Mouse (Mus musculus): ENCODE results near the gene Hoxd9.

Gene Hoxd9

GRCm38 (mm10) chr2:74733765-74734164, 36.2 kb downstream of the Hoxd9 start:
- no peak for DNase-seq (ENCODE audit: low spot score)

DNA sequence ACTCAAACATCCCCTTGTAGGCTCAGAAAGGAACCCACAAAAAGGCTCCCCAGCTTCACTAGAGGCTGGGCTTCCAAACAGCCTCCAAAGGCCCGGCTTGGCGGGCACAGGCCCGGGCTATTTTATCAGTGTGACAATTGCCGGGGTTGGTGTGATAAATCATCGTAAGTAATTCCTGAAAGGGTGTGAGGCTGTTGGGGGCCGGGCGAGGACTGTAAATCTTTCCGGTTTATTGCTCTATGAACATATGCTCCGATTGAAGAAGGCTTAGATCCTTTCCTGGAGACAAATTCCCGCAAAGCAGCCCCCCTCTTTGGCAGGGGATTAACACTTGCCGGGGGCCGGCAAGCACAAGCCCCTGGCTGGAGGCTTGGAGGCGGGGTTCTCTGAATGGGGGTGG, 36.9 kb downstream of the Hoxd9 start:
- DNase-seq (ENCODE audit: low spot score), result no peak

DNA sequence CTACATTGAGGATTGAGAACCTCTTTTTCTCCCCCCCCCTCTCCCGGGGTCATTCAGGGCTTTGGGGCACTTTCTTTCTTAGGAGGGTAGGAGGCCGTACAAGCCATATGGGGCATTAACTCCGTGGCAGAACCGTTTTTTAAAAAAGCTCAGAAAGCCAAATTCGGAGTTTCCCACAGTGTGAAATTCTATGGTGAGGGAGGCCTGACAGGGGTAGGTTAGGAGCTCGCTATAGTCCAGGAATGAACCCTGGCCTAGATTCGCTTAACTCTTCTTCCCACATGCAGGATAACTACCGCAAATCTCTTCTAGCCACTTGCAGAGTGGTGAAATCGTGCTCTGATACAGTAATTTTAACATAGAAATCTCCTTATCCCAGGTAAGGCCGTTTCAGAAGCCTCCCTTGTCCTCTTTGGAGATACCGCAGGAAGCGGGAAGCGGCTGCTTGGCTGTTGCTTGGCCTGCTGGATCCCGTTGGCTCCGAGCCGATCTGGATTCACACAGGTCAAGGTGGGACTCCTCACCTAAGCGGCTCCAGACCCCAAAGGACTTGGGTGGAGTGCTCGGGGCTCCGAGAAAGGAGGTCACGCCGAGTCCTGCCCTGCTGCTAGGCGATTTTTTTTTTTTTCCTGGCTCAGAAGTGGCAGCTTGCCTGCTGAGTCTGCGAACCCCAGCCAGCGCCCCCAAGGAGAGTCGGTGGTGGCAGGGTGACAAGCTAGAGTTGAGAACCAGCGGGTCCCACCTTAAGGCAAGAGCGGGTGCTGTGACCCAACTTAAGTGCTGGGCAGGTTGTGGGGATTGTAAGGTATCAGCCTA, 37.7 kb downstream of the Hoxd9 start:
- DNase-seq (ENCODE audit: low spot score), result no peak

DNA sequence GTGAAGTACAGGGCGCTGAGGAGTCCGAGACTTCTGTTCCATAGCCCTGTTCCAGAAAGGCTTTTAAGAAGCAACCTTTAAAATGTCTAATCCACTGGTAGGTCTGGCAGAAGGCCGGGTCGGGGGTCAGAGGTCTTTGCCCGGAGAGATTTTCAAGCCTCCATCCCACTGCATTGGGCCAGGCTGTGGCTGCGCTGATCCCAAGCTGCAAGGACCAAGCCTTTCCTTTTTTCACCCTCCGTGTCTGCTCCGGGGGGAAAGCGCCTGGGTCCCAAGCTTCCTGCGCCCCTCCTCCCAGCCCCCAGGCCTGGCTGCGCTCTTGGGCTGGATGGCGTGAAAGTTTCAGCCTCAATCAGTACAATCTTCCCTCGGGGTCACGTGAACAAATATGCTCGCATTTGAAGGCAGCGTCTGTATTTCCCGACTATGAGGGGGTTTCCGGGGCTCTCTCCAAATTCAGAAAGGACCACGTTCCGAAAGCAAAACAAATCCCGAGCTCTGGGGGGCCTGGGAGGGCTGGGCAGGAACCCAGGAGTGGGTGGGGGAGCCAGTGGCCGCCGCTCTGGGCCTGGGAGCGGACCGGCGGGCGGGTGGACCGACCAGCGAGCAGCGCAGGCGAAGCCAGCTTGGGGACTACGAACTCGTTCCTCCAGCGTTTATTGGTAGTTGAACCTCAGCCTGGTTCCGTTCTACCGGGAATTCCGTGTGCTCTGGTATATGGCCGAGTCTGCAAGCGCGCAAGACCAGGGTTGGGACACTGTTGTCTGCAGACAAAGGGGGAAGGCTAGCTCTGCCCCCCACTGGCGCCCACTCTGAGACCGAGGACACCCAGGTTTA, 38.5 kb downstream of the Hoxd9 start:
- DNase-seq (ENCODE audit: low spot score), result no peak

DNA sequence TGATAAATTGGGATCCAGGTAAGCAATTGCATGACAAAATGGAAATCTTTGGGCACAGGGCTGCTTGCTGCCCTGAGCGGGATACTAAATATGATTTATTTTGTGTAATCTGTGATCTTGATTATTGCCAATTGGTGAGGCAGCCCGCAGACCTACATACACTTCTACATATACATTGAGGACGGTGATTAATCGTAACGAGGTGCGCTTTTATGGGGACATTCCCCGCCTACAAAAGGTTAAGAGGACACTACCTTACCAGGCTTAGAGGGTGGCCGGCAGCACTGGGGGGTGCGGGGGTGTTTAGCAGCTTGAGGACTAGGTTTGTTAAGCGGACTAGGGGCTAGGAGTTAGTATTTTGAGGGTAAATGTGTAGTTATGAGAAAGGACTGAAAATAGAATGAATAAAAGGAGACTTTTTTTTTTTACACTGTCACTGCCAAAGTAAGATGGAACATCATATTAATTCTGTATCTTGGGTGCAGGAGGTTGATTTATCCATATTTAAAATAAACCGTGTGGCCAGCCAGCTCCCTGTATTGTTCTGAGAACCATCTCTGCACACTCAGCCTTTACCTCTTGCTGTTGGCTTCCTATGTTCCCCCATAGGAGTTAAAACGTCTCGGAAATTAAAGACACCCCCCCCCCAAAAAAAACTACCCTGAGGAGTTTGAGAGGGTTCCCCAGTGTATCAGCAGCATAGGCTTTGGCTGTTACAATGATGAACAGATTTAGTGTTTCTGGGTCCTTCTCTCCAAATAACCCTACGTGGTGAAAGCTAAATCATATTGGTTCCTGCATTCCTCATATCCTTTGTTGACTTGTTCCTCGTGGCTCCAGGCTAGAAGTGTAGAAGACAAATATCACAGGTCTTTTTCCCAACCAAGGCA, 39.4 kb downstream of the Hoxd9 start:
- DNase-seq (ENCODE audit: low spot score), result no peak

- no peak for DNase-seq (ENCODE audit: low spot score)
Observed at GRCm38 (mm10) chr2:74737578-74738070, 40.1 kb downstream of the Hoxd9 start.

DNA sequence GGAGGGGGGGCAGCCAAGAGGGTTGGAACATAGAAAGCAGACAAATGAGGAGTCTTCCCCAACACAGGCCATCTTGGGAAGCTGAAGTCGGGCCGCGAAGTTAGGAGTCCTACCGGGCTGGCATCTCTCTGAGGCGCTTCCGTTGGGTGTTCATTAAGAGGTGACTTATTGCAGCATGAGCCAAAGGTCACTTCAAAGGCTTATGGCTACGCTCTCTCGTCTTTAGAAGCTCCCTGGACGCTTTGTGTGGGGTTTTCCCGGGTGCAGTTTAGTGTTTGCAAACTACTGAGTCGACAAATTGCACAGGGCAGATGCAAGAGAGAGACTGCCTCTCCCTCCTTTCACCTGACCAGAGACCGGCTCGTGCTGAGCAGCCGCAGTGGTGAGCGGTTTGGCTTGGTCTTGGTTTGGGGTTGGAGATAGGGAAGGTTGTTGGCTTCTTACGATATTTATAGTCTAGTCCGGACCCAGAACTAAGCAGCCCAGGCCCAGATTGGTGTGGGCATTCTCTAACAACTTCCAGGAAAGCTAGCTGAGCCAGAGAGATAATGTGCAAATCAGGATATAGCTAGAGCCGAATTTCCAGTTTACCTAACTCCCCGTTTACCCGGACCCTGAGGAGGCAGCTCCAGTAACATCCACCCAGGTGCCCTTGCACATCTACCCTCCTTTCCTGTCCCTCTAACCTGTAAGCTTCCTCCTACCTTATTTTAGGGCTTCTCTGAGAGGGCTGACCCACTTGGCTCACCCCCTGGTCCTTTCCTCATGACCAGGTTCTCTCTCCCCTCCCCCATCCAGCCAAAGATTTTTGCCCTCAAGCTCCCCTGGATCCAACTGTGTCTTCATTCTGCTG, 41.3 kb downstream of the Hoxd9 start:
- DNase-seq (ENCODE audit: low spot score), result no peak

DNA sequence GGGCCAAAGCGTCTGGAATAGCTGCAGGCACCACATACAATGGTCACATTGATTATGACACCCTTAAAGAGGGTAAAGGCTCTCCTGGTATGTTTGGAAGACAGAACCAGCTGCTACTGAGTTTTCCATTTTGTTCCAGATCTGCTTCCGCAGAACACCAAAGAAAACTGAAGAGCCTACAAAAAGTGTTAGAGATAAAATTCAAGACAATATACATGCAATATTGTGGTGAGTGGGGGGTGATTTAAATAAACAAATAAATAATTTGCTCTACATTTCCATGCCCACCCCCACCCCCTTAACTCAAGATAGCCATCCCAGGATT, 41.9 kb downstream of the Hoxd9 start:
- no peak for DNase-seq (ENCODE audit: low spot score)

GRCm38 (mm10) chr2:74739869-74740268, 42.3 kb downstream of the Hoxd9 start:
- no peak for DNase-seq (ENCODE audit: low spot score)

DNA sequence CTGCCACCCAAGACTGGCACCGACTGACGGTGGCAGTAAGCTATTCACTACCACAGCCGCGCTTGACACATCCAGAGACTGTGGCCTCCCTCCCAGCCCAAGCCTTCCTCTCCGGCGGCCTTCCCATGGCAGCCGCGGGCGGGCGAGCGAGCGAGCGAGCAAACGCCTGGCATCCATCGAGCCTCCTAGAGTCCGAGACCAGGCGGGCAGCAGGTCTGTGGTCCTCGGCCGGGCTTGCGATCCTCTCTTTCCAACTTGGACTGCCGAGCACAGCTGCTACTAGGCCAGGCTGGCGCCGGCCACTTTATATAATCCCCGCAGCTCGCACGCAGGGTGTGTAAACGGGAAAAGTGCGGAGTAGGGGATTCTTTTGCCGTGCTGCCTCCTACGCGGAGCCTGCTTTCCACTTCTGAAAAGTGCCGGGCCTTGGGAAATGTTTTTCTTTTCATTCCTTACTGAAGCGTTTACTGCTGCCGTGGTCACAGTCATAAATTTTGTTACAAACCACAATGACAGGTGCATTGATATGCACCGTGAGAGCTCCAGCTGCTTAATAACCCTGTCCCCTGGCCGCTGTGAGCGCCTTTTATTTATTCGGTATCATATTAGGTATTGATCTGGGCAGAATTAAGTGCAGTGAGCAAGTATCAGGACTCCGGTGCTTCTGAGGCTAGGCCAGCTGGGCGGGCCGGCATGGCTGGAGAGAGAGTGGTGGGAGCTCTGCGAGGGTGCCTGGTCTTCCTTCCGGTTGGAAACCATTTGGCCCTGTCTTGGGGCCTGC, 43.0 kb downstream of the Hoxd9 start:
- DNase-seq (ENCODE audit: low spot score), result no peak

DNA sequence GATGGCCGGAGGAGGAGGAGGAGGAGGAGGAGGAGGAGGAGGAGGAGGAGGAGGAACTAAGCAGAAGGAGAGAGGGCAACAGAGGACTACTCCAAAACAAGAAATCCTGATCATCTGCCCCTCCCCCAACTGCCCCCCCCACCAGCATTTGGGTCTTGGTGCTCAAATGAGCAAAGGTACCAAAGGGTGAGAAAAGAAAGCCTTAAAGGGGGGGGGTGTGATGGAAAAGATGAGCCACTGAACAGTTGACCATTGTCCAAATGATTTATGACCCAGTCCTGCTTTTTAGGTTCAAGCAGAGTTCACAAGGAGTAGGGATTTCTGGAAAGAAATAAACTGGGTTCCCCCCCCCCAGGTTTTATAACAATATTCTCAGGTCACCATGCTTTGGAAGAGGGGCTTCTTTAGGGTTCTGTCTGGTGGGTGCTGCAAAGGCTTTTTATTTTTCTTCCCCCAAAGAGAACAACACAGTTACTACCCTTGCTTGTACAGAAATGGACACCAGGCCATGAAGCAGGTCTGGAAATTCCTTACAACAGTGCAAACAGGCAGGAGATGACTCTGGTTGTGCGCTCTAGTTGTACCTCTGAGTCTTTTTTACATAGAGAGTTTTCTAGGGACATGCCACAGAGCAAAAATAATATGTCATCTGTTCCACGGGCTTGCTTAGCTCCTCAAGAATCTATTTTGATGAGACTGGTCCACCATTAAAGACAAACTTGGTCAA, 43.9 kb downstream of the Hoxd9 start:
- no peak for DNase-seq (ENCODE audit: low spot score)

- DNase-seq (ENCODE audit: low spot score), result no peak
Observed at GRCm38 (mm10) chr2:74741979-74742277, 44.4 kb downstream of the Hoxd9 start.

DNA sequence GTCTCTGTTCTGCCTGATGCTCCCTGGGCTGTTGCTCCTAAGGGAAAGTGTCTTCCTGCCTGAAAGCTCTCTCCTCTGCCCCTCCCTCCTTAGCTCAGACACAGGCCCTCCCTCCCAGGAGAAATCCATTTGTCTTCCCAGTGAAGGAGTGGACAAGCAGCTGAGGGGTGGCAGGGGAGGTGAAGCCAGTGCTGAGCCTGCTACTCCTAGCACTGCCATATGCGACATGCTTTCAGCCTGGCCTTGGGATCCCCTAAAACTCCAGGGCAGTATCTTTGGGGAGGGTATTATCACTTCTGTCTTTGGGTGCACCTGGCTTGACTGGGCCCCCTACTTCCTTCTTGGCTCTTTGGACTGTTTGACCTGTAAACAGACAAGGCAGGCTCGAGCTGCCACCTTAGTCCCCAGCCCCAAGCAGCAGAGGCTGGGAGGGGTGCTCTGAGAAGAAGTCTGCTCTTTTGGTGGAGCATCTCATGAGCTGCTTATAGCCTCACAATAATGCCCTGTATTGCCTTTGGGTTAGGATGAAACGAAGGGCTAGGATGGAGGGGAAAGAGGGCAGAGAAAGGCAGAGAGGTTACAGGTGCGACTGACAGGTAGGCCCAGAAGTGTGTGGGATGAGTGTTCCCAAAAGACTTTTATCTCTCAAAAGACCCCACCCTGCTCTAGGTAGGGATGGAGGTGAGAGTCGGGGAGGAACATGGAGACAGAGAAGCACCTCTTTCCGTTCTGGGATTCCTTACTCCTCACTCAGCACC, 48.2 kb downstream of the Hoxd9 start:
- DNase-seq (ENCODE audit: low spot score), result no peak

- no peak for DNase-seq (ENCODE audit: low spot score)
Observed at GRCm38 (mm10) chr2:74746298-74746921, 48.9 kb downstream of the Hoxd9 start.

- DNase-seq (ENCODE audit: low spot score), result no peak
Observed at GRCm38 (mm10) chr2:74747006-74747405, 49.5 kb downstream of the Hoxd9 start.

DNA sequence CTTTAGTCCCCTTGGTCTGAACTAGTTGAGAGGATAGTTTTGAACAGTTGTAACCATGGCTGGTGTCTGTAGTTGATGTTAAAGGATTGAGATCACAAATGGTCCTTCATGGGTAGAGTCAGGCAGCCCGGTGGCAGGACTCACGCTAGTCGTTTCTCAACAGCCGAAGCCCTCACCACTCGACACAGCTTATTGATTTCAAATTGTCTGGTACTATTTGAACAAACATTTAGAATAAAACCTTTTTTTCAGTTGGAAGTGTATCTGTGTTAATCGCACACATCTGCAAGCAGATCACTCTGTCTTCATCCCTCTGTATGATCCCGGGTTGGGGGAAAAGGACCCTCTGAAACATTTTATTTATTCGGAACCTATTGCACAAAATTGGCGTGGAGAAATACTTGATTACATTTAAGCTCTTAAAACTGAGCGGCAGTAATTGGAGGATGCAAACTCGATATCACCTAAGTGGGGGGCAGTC, 50.2 kb downstream of the Hoxd9 start:
- no peak for DNase-seq (ENCODE audit: low spot score)

DNA sequence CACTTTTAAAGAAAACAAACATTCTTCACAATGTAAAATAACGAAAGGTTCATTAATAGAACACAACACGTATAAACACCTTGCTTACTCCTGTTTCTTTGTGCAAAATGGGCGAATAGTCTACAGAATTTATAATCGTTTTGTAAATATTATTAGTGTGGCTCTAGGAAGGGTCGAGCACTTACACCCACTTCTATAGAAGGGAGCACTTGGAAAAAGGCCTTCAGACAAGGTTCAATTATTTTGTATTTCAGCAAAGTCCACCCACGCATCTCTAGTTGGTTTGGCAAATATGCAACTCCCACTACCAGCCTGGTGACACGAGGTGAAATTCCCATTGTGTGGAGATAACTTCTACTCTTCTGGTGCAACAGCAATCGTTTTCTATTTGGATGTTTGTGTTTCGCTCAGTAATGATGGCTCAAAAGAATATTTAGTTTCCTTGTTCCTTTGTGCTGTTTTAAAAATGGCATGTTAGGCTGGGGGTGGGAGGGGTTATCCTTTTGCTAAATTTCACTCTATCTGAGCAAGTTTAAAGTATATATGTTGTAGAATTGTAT, 51.0 kb downstream of the Hoxd9 start:
- no peak for DNase-seq (ENCODE audit: low spot score)

Data from layer of hippocampus, adult 9-10 months (tissue).